Mouse (Mus musculus) megakaryocyte, embryonic 14.5 days (primary cell): Measurements from ENCODE around the gene Impg1. TPM values are rescaled to one million over a fixed set of nuclear protein-coding genes. Genes with fewer than 3 reads are reported as not detected.

ENCODE experiments used
- H3K27me3 ChIP-seq: replicated peaks from 2 replicates; pipeline ENCODE3; 2012; ENCODE audit warnings: inconsistent platforms
- H3K36me3 ChIP-seq: replicated peaks from 2 replicates; pipeline ENCODE3; 2012; ENCODE audit warnings: low read length, inconsistent platforms, mixed read lengths
- H3K4me1 ChIP-seq: 2 replicates; pipeline ENCODE4 v1.6.1; 2012; ENCODE audit warnings: inconsistent platforms
- H3K4me3 ChIP-seq: replicated peaks from 2 replicates; pipeline ENCODE3; 2012; ENCODE audit warnings: moderate library complexity, mild to moderate bottlenecking, inconsistent platforms
- H3K9me3 ChIP-seq: 2 replicates; pipeline ENCODE4 v1.6.1; 2012; ENCODE audit warnings: inconsistent platforms
- FLI1 ChIP-seq: IDR thresholded peaks from 2 replicates; pipeline ENCODE4 v1.6.1; 2012; ENCODE audit warnings: low read length, inconsistent platforms, mixed read lengths
- GATA1 ChIP-seq: IDR thresholded peaks from 3 replicates; pipeline ENCODE4 v1.6.1; 2012; ENCODE audit warnings: mixed read lengths, low read length, inconsistent platforms, borderline replicate concordance
- polyA plus RNA-seq: library from polyadenylated mRNA; stranded (reverse); fragments of >175 nt; gene quantifications from 2 replicates; pipeline ENCODE4 v1.2.3, GENCODE M21; 2012; ENCODE audit warnings: low replicate concordance; ENCODE audit not compliant: insufficient read depth

Impg1 gene
- not detected in 2 replicates for polyA plus RNA-seq

DNA sequence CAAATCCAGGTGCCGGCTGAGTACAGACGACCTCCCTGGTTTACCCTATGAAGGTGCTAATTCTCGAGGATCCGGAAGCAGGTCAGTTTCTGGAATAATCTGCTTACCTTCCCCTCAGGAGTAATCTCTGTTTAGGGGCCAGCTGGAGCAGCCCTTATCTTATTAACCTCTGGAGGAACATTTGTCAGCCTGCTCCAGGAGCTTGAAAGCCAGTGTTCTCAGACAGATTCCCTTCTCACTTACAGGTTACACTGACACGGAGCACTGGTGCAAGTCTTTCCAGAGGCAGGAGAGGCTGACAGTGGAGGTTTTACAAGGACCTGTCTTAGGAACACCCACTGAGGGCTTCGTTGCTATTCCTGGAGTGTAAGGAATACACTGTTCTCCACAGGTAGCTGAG lies at the start of gene Impg1:
TSS of gene Impg1 (minus strand) at position 101 of the 400 bp plus-strand sequence.
- H3K36me3 ChIP-seq: no peaks in the 10 kb centered on the region
- no peaks in the 10 kb centered on the region for H3K27me3 ChIP-seq
- TF ChIP-seq GATA1 (no peak), FLI1 (no peak)
- H3K9me3 ChIP-seq: 0 out of 2 replicates have a peak, but pooled peaks cover 3% of the 10 kb centered on the region
- H3K4me1 ChIP-seq: no peaks in the 10 kb centered on the region
- H3K4me3 ChIP-seq: no peak within 1 kb of the TSS

DNA sequence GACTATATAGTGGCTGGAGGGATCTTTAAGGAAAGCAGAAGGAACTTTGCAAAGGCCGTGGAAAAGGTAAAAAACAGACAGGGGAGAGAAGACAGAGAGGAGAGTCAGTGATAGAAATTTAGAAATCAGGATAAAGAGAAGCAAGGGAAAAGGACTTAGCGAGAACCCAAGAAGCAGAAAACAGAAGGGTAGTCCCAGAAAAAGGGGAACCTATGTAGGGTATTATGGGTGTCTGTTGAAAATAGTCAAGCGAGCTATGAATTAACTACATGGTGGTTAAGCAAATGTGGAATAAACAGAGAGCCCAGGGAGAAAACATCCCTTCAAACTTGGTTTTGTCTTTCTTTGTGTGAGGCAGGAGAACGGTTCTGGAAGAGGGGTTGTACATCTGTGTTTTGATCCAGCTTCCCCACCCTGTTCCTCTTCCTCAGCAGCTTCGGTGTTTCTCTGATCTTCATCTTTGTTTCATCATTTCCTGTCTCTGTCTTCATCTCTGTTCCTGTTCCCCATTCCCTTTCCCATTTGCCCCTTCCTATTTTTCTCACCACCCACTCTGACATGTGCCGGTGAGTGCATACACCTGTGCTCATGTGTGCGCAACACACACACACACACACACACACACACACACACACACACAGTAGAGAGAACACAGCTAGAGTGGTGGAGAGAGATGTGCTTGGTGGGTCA lies 44.3 kb upstream of the Impg1 start:
- Histone ChIP-seq H3K4me3 (no peak overlapping the region), H3K27me3 (no peaks in the 10 kb centered on the region), H3K9me3 (no peaks in the 10 kb centered on the region), H3K4me1 (no peaks in the 10 kb centered on the region), H3K36me3 (no peaks in the 10 kb centered on the region)
- TF ChIP-seq FLI1: no peak
- no peak for TF ChIP-seq GATA1

DNA sequence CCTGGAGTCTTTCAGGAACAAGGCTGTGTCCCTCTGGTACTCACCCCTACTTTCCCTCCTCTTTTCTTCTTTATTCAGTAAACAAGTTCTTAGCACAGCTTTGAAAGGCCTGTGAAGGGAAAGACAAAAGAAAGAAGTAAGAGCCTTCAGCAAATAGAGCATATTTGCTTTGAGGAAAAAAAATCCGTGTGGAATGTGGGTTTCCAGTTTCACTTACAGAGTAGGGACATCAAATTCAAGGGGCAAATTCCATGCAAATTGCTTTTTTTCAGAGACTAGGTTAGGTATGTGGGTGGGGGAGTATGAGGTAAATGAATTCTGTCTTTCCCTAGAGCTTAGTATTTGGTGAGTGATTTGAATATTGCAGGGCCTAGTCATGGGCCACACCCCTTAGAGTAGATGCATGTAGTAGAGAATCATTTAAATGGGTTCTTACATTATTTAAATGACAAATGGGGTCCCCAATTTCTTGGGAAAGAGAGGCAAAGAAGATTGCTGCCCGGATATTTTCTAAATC lies 39.3 kb upstream of the Impg1 start:
- H3K4me1 ChIP-seq: no peaks in the 10 kb centered on the region
- TF ChIP-seq FLI1 (no peak), GATA1 (no peak)
- H3K36me3 ChIP-seq: no peaks in the 10 kb centered on the region
- no peaks in the 10 kb centered on the region for H3K9me3 ChIP-seq
- H3K27me3 ChIP-seq: no peaks in the 10 kb centered on the region
- no peak overlapping the region for H3K4me3 ChIP-seq

DNA sequence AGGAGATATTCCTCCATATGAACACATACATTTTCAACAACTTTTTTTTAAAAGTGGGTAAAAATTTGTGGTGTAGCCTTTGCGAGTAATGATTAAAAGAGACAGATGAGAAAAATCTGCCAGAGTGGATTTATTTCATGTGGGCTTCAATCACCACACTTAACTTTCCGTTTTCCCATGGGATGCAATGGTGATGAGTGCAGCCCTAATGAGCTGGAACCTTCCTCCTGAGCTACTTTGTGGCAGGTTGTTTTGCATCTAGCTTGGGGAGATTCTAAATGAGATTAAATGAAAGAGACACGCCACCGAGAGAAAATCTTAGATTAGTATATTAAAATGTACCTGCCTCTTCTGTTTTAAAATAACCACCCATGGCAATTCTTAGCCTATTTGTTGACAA lies 26.3 kb upstream of the Impg1 start:
- Histone ChIP-seq H3K36me3 (no peaks in the 10 kb centered on the region), H3K4me1 (no peaks in the 10 kb centered on the region), H3K4me3 (no peak overlapping the region), H3K27me3 (no peaks in the 10 kb centered on the region), H3K9me3 (peaks cover 6% of the 10 kb centered on the region; the same call in 1 of the 2 replicates)
- TF ChIP-seq FLI1 (no peak), GATA1 (no peak)

DNA sequence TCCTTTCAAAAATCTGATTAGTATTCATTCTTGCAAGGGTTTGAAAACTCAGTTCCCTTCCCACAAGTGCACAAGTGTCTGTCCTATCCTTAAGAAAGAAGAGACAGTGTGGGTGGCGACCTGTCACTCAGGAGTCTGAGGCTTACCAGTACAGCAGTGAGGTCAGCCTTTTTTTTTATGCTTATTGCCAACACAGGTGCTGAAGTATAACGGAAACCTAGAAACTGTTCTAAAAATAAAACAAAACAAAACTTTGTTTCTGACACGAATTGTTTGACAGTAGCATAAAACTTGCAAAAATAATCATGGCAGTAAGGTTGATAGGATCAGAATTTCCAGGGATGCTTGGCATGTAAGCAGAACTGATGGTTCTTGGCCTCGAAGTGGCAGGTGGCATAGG lies 4.9 kb downstream of the Impg1 start:
- H3K4me1 ChIP-seq: no peaks in the 10 kb centered on the region
- H3K27me3 ChIP-seq: no peaks in the 10 kb centered on the region
- H3K36me3 ChIP-seq: no peaks in the 10 kb centered on the region
- no peak overlapping the region for H3K4me3 ChIP-seq
- H3K9me3 ChIP-seq: no peaks in the 10 kb centered on the region
- no peak for TF ChIP-seq FLI1
- TF ChIP-seq GATA1: no peak

DNA sequence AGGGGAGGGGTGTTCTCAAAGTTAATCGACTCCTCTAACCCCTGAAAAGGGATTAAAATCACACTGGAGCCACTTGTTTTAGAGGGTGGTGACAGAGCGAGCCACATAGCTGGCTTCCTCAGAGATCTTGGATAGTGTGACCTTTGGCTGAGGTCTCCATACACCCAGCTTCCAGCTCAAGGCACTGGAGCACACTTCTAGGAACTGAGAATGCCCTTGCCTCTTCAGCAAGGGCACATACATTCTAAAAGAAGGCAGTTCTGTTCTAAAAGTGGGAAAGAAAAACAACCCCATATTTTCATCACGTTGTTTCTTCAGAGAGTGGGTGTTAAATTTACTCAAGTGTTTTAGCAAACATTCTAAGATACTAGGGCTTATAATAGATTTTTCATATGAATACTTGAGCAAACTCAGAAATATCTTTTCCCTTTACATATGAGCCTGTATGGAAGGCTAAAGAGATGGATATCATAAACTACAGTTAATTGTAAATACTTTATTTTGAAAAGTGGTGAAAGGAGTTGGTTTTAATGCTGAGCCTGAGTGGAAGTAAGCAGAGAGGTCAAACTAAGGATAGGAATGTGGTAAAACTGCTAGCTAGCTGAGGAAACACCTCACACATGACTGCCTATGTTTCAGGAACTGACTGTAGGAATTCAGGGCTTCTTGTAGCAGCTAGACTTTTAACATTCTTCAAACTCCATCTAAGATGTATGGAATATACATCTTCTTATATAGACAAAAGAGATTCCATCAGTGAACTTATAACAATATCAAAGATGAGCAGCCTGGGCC lies 14.6 kb downstream of the Impg1 start:
- TF ChIP-seq FLI1: no peak
- TF ChIP-seq GATA1: no peak
- Histone ChIP-seq H3K27me3 (no peaks in the 10 kb centered on the region), H3K36me3 (no peaks in the 10 kb centered on the region), H3K4me3 (no peak overlapping the region), H3K9me3 (no peaks in the 10 kb centered on the region), H3K4me1 (no peaks in the 10 kb centered on the region)

DNA sequence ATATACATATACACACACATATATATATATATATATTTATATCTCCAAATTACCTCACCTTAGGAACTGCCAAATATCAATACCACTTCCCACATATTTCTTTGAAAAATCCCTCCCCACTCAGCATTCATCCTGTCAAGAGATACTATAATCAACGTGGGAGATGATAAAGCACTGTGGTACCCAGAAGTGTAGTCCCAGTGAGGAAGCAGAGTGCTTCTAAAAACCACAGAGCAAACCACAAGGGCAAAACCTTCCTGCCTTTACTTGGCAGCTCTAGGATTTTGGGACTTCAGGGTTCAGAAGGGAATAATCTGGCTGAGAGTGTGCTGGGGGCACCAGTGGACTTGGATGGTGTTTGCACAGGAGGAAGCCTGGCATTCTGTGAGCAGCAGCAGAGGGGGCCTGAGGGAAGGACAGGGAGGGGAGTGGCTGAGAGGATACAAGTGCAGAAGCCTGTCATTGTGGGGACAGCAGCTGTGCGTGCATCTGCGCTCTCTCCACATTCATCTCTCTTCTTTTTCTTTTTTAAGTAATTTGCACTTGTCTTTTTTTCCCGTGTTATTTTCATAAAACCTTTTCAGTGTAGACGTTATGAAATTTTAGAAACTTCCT lies 24.1 kb downstream of the Impg1 start:
- H3K4me3 ChIP-seq: no peak overlapping the region
- TF ChIP-seq GATA1 (no peak), FLI1 (no peak)
- no peaks in the 10 kb centered on the region for H3K4me1 ChIP-seq
- H3K9me3 ChIP-seq: no peaks in the 10 kb centered on the region
- H3K36me3 ChIP-seq: no peaks in the 10 kb centered on the region
- no peaks in the 10 kb centered on the region for H3K27me3 ChIP-seq

DNA sequence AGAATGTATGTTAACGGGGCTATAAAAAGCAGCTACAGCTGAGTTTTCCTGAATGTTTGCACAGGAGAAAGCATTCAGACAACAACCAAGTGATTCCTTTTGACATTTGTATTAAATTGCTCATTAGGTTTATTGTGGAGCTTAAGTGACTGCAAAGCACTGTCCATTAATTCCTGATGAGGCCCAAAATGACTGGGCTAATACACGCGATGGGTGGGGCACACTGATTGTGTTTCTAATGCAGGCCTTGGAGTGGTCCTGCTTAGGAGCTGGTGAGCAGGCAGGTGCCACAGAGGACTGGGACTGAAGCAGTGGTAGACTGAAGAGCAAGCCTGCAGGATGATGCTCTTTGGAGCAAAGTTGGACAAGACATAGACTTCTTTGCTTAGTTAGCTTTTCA lies 73.9 kb downstream of the Impg1 start:
- Histone ChIP-seq H3K27me3 (no peaks in the 10 kb centered on the region), H3K9me3 (no peaks in the 10 kb centered on the region), H3K4me3 (no peak overlapping the region), H3K36me3 (no peaks in the 10 kb centered on the region), H3K4me1 (no peaks in the 10 kb centered on the region)
- TF ChIP-seq FLI1: no peak
- TF ChIP-seq GATA1: no peak

DNA sequence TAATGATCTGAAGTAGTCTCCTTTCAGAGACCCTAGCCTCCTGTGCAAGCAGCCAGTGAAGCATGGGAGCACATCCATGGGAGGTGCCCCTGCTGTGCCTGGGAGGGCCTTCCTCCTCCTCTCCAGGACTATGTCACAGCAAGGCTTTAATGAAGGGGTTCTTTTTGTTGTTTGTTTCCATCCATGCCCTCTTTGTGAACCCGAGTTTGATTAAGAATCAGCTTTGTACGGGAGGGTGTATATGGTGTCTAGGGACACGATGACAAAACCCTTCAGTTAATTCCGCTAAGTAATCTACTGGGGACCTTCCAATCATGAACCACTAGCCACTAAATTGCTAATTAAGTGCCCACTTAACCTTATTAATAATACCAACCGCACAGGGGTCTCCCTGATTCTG lies 74.3 kb downstream of the Impg1 start:
- Histone ChIP-seq H3K36me3 (no peaks in the 10 kb centered on the region), H3K9me3 (no peaks in the 10 kb centered on the region), H3K4me1 (no peaks in the 10 kb centered on the region), H3K4me3 (no peak overlapping the region), H3K27me3 (no peaks in the 10 kb centered on the region)
- TF ChIP-seq FLI1 (no peak), GATA1 (no peak)

DNA sequence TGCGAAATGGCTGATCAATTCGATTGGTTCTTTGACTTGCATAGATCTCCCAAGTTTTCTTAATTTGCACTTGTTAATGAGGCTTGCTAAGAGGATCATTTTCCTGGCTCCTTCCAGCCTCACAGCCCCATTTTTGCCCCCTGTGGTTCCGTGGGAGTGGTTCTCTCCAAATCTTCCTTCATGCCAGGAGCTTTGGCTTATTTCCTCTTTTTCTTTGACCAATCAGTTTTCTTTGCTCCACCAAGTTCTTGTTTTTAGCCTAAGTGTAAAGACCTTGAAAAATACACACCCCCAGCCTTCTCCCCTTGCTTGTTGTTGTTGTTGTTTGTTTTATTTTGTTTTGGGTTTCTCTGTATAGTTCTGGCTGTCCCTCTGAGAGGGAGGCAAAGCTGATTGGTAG lies 77.4 kb downstream of the Impg1 start:
- Histone ChIP-seq H3K27me3 (no peaks in the 10 kb centered on the region), H3K9me3 (no peaks in the 10 kb centered on the region), H3K36me3 (no peaks in the 10 kb centered on the region), H3K4me3 (no peak overlapping the region), H3K4me1 (no peaks in the 10 kb centered on the region)
- TF ChIP-seq GATA1 (no peak), FLI1 (no peak)
